8 mouse cellular contexts compared by ENCODE assay signal in the genomic region with DNA sequence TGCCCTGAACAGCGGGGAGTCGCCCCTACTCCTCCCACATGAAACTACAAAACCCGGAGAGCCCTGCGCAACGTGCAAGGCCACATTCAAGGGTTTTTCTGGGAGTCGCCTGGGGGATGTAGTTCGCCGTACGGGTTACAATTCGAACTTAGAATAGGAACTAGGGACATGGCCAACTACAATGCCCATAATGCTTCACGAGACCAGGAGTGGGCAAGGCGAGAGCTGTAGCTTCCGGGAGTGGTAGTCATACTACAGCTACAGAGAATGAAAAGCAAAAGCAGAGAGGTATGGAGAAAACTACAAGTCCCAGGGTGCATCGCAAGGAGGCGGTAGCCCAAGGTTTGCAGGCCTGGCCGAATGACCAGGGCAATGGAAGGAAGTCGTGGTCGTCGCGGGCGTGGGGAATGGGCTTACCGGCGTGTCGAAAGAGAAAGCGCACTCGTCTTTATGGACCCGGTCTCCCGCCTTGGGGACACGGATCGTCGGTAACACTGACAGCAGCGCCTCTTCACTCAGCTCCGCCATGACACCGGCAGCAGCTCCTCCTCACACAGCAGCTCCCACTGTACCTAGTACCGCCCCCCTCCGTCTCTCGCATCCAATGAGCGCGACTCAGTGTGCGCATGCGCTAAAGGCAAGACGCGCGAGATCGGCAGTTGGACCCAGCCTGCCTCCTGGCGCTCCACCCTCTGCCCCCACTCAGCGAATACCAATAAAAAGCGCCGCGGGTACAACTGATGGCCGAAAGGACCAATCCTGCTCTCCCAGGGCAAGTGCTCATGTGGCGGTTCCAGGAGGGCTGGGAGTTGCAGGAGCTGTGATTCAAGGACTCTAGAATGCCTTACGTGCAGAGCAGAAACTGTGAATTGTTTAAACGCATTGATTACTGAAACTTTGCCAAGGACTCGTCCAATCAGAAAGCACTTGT. TPM values are rescaled to one million over a fixed set of nuclear protein-coding genes. Genes with fewer than 3 reads are reported as not detected.
DNase-seq lines count a peak whose midpoint lies in the region; ATAC-seq and TF ChIP-seq lines count a peak whose summit lies in the region.

Gene Usp5 (minus strand): TSS at position 617 of the 931 bp plus-strand sequence.
Gene Cdca3 (plus strand): TSS at position 680 of the 931 bp plus-strand sequence.

- H3K9ac ChIP-seq in lung, postnatal 0 days (replicated peaks; ENCODE audit: low read depth): peak within 1 kb of the TSS; percentile 42

- peak; percentile 57 for TF ChIP-seq CTCF in lung, postnatal 0 days (IDR thresholded peaks at IDR 0.05)

- H3K27me3 ChIP-seq in hindbrain, embryonic 10.5 days (ENCODE audit: insufficient read depth, poor library complexity, severe bottlenecking): no peaks in the 10 kb centered on the region
- no peaks in the 10 kb centered on the region for H3K27me3 ChIP-seq in lung, postnatal 0 days (replicated peaks; ENCODE audit: insufficient read depth, low read length)

- H3K36me3 ChIP-seq in hindbrain, embryonic 10.5 days: peaks cover 63% of the 10 kb centered on the region
- H3K36me3 ChIP-seq in lung, postnatal 0 days (ENCODE audit: insufficient read depth, low read length): peaks cover 19% of the 10 kb centered on the region

- peak within 1 kb of the TSS; percentile 74 for H3K4me2 ChIP-seq in lung, postnatal 0 days (replicated peaks; ENCODE audit: low read depth, low read length)

- peaks cover 39% of the 10 kb centered on the region for H3K4me1 ChIP-seq in hindbrain, embryonic 10.5 days (replicated peaks)
- peaks cover 8% of the 10 kb centered on the region; the same call in 1 of the 2 replicates for H3K4me1 ChIP-seq in lung, postnatal 0 days (ENCODE audit: insufficient read depth, low read depth, low read length)

- TF ChIP-seq EP300 in lung, postnatal 0 days (IDR thresholded peaks at IDR 0.05): no peak

- peak; percentile 99 for DNase-seq in MN1 (ENCODE audit: low spot score)
- peak; percentile 100 for DNase-seq in cerebellum, adult 9-10 months
- DNase-seq in hindbrain, embryonic 10.5 days (ENCODE audit: low spot score): peak; percentile 100
- DNase-seq in layer of hippocampus, adult 9-11 months: peak; percentile 100
- DNase-seq in lung, postnatal 0 days (ENCODE audit: low spot score): peak; percentile 100
- peak; percentile 93 for DNase-seq in ovary, postnatal 14 days (ENCODE audit: low spot score)
- peak; percentile 98 for DNase-seq in thymus, postnatal 14 days

- peak within 1 kb of the TSS; percentile 71 for H3K4me3 ChIP-seq in hindbrain, embryonic 10.5 days
- peak within 1 kb of the TSS; percentile 71 for H3K4me3 ChIP-seq in lung, postnatal 0 days (ENCODE audit: low read depth, low read length)

- ATAC-seq in frontal cortex, adult (ENCODE audit: low TSS enrichment): peak; percentile 83
- peak; percentile 92 for ATAC-seq in lung, postnatal 0 days

- under 1% methylated on average over 55 of the region's 55 CpGs for WGBS in hindbrain, embryonic 10.5 days
- under 1% methylated on average over 55 of the region's 55 CpGs for WGBS in lung, postnatal 0 days

- H3K9me3 ChIP-seq in hindbrain, embryonic 10.5 days: no peaks in the 10 kb centered on the region
- no peaks in the 10 kb centered on the region for H3K9me3 ChIP-seq in lung, postnatal 0 days (ENCODE audit: low read length)

- H3K27ac ChIP-seq in hindbrain, embryonic 10.5 days: peak within 1 kb of the TSS; percentile 92
- peak within 1 kb of the TSS; percentile 82 for H3K27ac ChIP-seq in lung, postnatal 0 days (ENCODE audit: low read length)

RNA-seq across cellular contexts. Expression of gene Usp5, which starts in this region (rescaled TPM):
- polyA plus RNA-seq in hindbrain, embryonic 10.5 days (2016; fragmentation: Nextera tagmentation; extraction: Ambion mirVana): 206 and 211 TPM in 2 replicates
- polyA plus RNA-seq in lung, postnatal 0 days (2015; fragmentation: Nextera tagmentation; extraction: Ambion mirVana): 53.6 and 54.3 TPM in 2 replicates

RNA-seq across cellular contexts. Expression of gene Cdca3, which starts in this region (rescaled TPM):
- 232 and 255 TPM in 2 replicates for polyA plus RNA-seq in hindbrain, embryonic 10.5 days (2016; fragmentation: Nextera tagmentation; extraction: Ambion mirVana)
- 8.2 and 11.8 TPM in 2 replicates for polyA plus RNA-seq in lung, postnatal 0 days (2015; fragmentation: Nextera tagmentation; extraction: Ambion mirVana)

Comparison
In these comparisons a context has a peak if more than half of its experiments do, and no peak if none do; other contexts are left out.
1. Peak in every context shown above with its lines: DNase-seq, ATAC-seq, H3K4me3 ChIP-seq and H3K27ac ChIP-seq.
2. RNA of gene Cdca3 (polyA plus RNA-seq): 232 to 255 TPM in hindbrain, embryonic 10.5 days; 8.2 to 11.8 TPM in lung, postnatal 0 days; every median in the first group is over 10 times any median in the second.